Mouse (Mus musculus) lung, adult 2 months (tissue): ENCODE results near the gene Olfr857.

ENCODE experiments used
- CTCF ChIP-seq: fragments of 200-500 bp; IDR thresholded peaks from 2 replicates; pipeline ENCODE4 v1.5.1; 2011; ENCODE audit warnings: mild to moderate bottlenecking, low read length, control low read depth; ENCODE audit not compliant: insufficient read depth
- POLR2A ChIP-seq: fragments of 200-500 bp; IDR thresholded peaks from 2 replicates; pipeline ENCODE4 v1.6.1; 2011; ENCODE audit warnings: low read depth, mild to moderate bottlenecking, control low read depth, low read length, borderline replicate concordance; ENCODE audit errors: extremely low read depth

DNA sequence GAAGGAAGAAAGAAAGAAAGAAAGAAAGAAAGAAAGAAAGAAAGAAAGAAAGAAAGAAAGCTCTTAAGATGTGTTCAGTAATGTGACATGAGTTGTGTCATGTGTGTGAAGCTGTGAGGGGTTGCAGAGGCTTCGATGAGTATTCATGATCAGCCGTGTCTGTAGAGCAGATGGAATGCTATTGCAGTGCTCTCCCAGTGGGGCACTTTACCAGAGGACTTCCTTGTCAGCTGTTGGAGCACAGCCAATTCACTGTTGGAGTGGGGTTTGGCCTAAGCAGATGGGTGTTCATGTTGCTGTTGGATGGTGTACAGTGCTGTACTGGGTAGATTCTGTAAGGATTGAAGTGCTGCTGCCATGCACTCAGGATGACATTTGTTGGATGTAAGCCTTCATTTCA, 16.8 kb upstream of the Olfr857 start:
- no peak for TF ChIP-seq CTCF
- no peak for TF ChIP-seq POLR2A
